Mouse (Mus musculus): Measurements from ENCODE around the gene Bcl10.

GRCm38 (mm10) chr3:145962411-145962810 lies 39.8 kb downstream of the Bcl10 start:
- TF ChIP-seq POLR2A (IDR thresholded peaks at IDR 0.05; ENCODE audit: insufficient read depth, low read depth, low read length) (no peak), CTCF (IDR thresholded peaks at IDR 0.05; ENCODE audit: insufficient read depth, low read depth, low read length) (no peak)

Measured in olfactory bulb, adult 2 months (tissue).